Mouse (Mus musculus) heart, embryonic 16.5 days (tissue): ENCODE results near the gene Arhgap15. TPM values are rescaled to one million over a fixed set of nuclear protein-coding genes. Genes with fewer than 3 reads are reported as not detected.

ENCODE experiments used
- ATAC-seq: fragments of 200-750 bp; cut with Nextera tagmentation; replicated peaks from 2 replicates; pipeline ENCODE4 v1.8.0; 2017; ENCODE audit warnings: moderate number of reproducible peaks; ENCODE audit not compliant: insufficient read depth, low FRiP score; ENCODE audit errors: extremely low read depth
- H3K27ac ChIP-seq: fragments of 300-500 bp; sonication (generic); 2 replicates; pipeline ENCODE4 v1.5.1; 2014; ENCODE audit warnings: mild to moderate bottlenecking, low read length, control low read depth, moderate library complexity
- H3K27me3 ChIP-seq: fragments of 300-500 bp; sonication (generic); 2 replicates; pipeline ENCODE4 v1.6.1; 2014; ENCODE audit warnings: low read length, mixed read lengths; ENCODE audit not compliant: control insufficient read depth, insufficient read depth
- H3K36me3 ChIP-seq: fragments of 300-500 bp; sonication (generic); 2 replicates; pipeline ENCODE4 v1.6.1; 2014; ENCODE audit not compliant: control insufficient read depth, insufficient read depth
- H3K4me1 ChIP-seq: fragments of 300-500 bp; sonication (generic); 2 replicates; pipeline ENCODE4 v1.6.1; 2014; ENCODE audit warnings: low read length, mixed read lengths; ENCODE audit not compliant: control insufficient read depth, insufficient read depth
- H3K4me2 ChIP-seq: fragments of 300-500 bp; sonication (generic); 2 replicates; pipeline ENCODE4 v1.6.1; 2014; ENCODE audit warnings: low read depth, mild to moderate bottlenecking, control low read depth, low read length
- H3K4me3 ChIP-seq: fragments of 300-500 bp; sonication (generic); 2 replicates; pipeline ENCODE4 v1.5.1; 2014; ENCODE audit warnings: mild to moderate bottlenecking, control low read depth, low read length
- H3K9ac ChIP-seq: fragments of 300-500 bp; sonication (generic); 2 replicates; pipeline ENCODE4 v1.6.1; 2014; ENCODE audit warnings: low read length, control low read depth
- H3K9me3 ChIP-seq: fragments of 300-500 bp; sonication (generic); replicated peaks from 2 replicates; pipeline ENCODE4 v1.6.1; 2016; ENCODE audit warnings: low read length; ENCODE audit not compliant: control insufficient read depth
- WGBS: fragments of 180-500 bp; shearing (Covaris S2); extraction: QIAGEN DNeasy Blood & Tissue Kit; methylation state at CpG from one replicate; pipeline ENCODE4 v1.1.7; 2014; 5-methylcytosine and 5-hydroxymethylcytosine counted together
- polyA plus RNA-seq: library from polyadenylated mRNA; unstranded; fragments of >200 nt; fragmentation: Nextera tagmentation; extraction: Ambion mirVana; gene quantifications from 2 replicates; pipeline ENCODE4 v1.2.1, GENCODE M21; 2015

The Arhgap15 gene
- polyA plus RNA-seq, 1 experiment from 2014 or later = 7.2 TPM

GRCm38 (mm10) chr2:44393789-44394188, 645.2 kb downstream of the Arhgap15 start:
- WGBS = 80% methylated on average over 8 of the region's 8 CpGs
- ATAC-seq = no peak

GRCm38 (mm10) chr2:44394956-44395501, 646.4 kb downstream of the Arhgap15 start:
- Histone ChIP-seq H3K27ac (no peak overlapping the region), H3K36me3 (no peaks in the 10 kb centered on the region), H3K4me1 (no peaks in the 10 kb centered on the region), H3K4me2 (no peak overlapping the region), H3K9ac (no peak overlapping the region), H3K27me3 (no peaks in the 10 kb centered on the region), H3K4me3 (no peak overlapping the region), H3K9me3 (no peaks in the 10 kb centered on the region)
- WGBS = 68% methylated on average over 6 of the region's 6 CpGs
- no peak for ATAC-seq

More at GRCm38 (mm10) chr2:44393789-44394188, 645.2 kb downstream of the Arhgap15 start:
- no peak overlapping the region for H3K4me3 ChIP-seq
- H3K27me3 ChIP-seq = no peaks in the 10 kb centered on the region
- no peak overlapping the region for H3K9ac ChIP-seq
- H3K27ac ChIP-seq = no peak overlapping the region
- no peaks in the 10 kb centered on the region for H3K4me1 ChIP-seq
- no peaks in the 10 kb centered on the region for H3K36me3 ChIP-seq
- H3K4me2 ChIP-seq = no peak overlapping the region
- H3K9me3 ChIP-seq = no peaks in the 10 kb centered on the region

GRCm38 (mm10) chr2:44395577-44395976, 647.0 kb downstream of the Arhgap15 start:
- WGBS = 81% methylated on average over 2 of the region's 2 CpGs
- H3K4me3 ChIP-seq = no peak overlapping the region
- H3K27ac ChIP-seq = no peak overlapping the region
- H3K27me3 ChIP-seq = no peaks in the 10 kb centered on the region
- no peak overlapping the region for H3K9ac ChIP-seq
- H3K9me3 ChIP-seq = no peaks in the 10 kb centered on the region
- no peaks in the 10 kb centered on the region for H3K36me3 ChIP-seq
- no peak for ATAC-seq
- H3K4me1 ChIP-seq = no peaks in the 10 kb centered on the region
- no peak overlapping the region for H3K4me2 ChIP-seq

GRCm38 (mm10) chr2:44397209-44397608, 648.6 kb downstream of the Arhgap15 start:
- WGBS = 58% methylated on average over 1 of the region's 1 CpGs
- H3K9me3 ChIP-seq = no peaks in the 10 kb centered on the region

GRCm38 (mm10) chr2:44397735-44398337, 649.2 kb downstream of the Arhgap15 start:
- Histone ChIP-seq H3K27ac (no peak overlapping the region), H3K4me1 (no peaks in the 10 kb centered on the region), H3K4me3 (no peak overlapping the region), H3K4me2 (no peak overlapping the region), H3K9ac (no peak overlapping the region), H3K27me3 (no peaks in the 10 kb centered on the region), H3K36me3 (no peaks in the 10 kb centered on the region), H3K9me3 (no peaks in the 10 kb centered on the region)
- ATAC-seq = no peak
- 89% methylated on average over 4 of the region's 4 CpGs for WGBS

More at GRCm38 (mm10) chr2:44397209-44397608, 648.6 kb downstream of the Arhgap15 start:
- Histone ChIP-seq H3K4me1 (no peaks in the 10 kb centered on the region), H3K36me3 (no peaks in the 10 kb centered on the region), H3K4me3 (no peak overlapping the region), H3K9ac (no peak overlapping the region), H3K27ac (no peak overlapping the region), H3K4me2 (no peak overlapping the region), H3K27me3 (no peaks in the 10 kb centered on the region)
- ATAC-seq = no peak

- ATAC-seq = no peak
- no peak overlapping the region for H3K9ac ChIP-seq
- no peak overlapping the region for H3K4me2 ChIP-seq
- no peak overlapping the region for H3K27ac ChIP-seq
- H3K27me3 ChIP-seq = no peaks in the 10 kb centered on the region
- H3K4me1 ChIP-seq = no peaks in the 10 kb centered on the region
- H3K4me3 ChIP-seq = no peak overlapping the region
- no peaks in the 10 kb centered on the region for H3K36me3 ChIP-seq
- no peaks in the 10 kb centered on the region for H3K9me3 ChIP-seq
These were observed 650.7 kb downstream of the Arhgap15 start for GRCm38 (mm10) chr2:44399191-44399926.

GRCm38 (mm10) chr2:44401704-44402422, 653.2 kb downstream of the Arhgap15 start:
- peaks cover 4% of the 10 kb centered on the region for H3K9me3 ChIP-seq
- 56% methylated on average over 3 of the region's 3 CpGs for WGBS
- H3K4me1 ChIP-seq = no peaks in the 10 kb centered on the region
- H3K4me2 ChIP-seq = no peak overlapping the region
- ATAC-seq = no peak
- H3K4me3 ChIP-seq = no peak overlapping the region
- H3K36me3 ChIP-seq = no peaks in the 10 kb centered on the region
- H3K27ac ChIP-seq = no peak overlapping the region
- H3K27me3 ChIP-seq = no peaks in the 10 kb centered on the region
- H3K9ac ChIP-seq = no peak overlapping the region

GRCm38 (mm10) chr2:44411660-44412059, 663.0 kb downstream of the Arhgap15 start:
- H3K27me3 ChIP-seq = no peaks in the 10 kb centered on the region
- no peak overlapping the region for H3K9ac ChIP-seq
- ATAC-seq = no peak
- no peaks in the 10 kb centered on the region for H3K36me3 ChIP-seq
- H3K9me3 ChIP-seq = no peaks in the 10 kb centered on the region
- H3K27ac ChIP-seq = no peak overlapping the region
- no peak overlapping the region for H3K4me3 ChIP-seq
- H3K4me1 ChIP-seq = no peaks in the 10 kb centered on the region
- WGBS = 48% methylated on average over 2 of the region's 2 CpGs
- no peak overlapping the region for H3K4me2 ChIP-seq

GRCm38 (mm10) chr2:44416331-44416730, 667.7 kb downstream of the Arhgap15 start:
- 82% methylated on average over 4 of the region's 4 CpGs for WGBS
- H3K36me3 ChIP-seq = no peaks in the 10 kb centered on the region
- no peak overlapping the region for H3K9ac ChIP-seq
- no peak overlapping the region for H3K4me2 ChIP-seq
- no peaks in the 10 kb centered on the region for H3K9me3 ChIP-seq
- H3K27me3 ChIP-seq = no peaks in the 10 kb centered on the region
- H3K4me1 ChIP-seq = no peaks in the 10 kb centered on the region
- no peak for ATAC-seq
- H3K4me3 ChIP-seq = no peak overlapping the region
- H3K27ac ChIP-seq = no peak overlapping the region
